Mouse (Mus musculus): ENCODE measurements at regions not wholly inside any gene's neighbourhood (a gene's known extent, or its start where the extent isn't known, plus 50 kb on each side); places are given as distances from the start of the nearest gene placed in this dataset.

GRCm38 (mm10) chr17:58572885-58573284 lies 418.3 kb downstream of the Pdzph1 start:
- Histone ChIP-seq H3K4me1 (ENCODE audit: control insufficient read depth, insufficient read depth, low read length) (no peaks in the 10 kb centered on the region), H3K4me3 (replicated peaks; ENCODE audit: insufficient read depth, low read depth, low read length) (no peak overlapping the region), H3K27me3 (ENCODE audit: control insufficient read depth, insufficient read depth, low read length) (no peaks in the 10 kb centered on the region), H3K27ac (ENCODE audit: insufficient read depth, low read length) (no peak overlapping the region)
- no peak for TF ChIP-seq CTCF (IDR thresholded peaks at IDR 0.05; ENCODE audit: borderline replicate concordance, insufficient read depth, low read depth, low read length)
- TF ChIP-seq POLR2A (IDR thresholded peaks at IDR 0.05; ENCODE audit: borderline replicate concordance, insufficient read depth, low read length) = no peak
- WGBS = 90% methylated on average over 2 of the region's 2 CpGs
- DNase-seq = no peak
